Mouse (Mus musculus) leukemia stem cell, adult 10-12 weeks (primary cell): Measurements from ENCODE around the gene Trp53inp2. TPM values are rescaled to one million over a fixed set of nuclear protein-coding genes. Genes with fewer than 3 reads are reported as not detected.

Source experiments
- polyA plus RNA-seq: library from polyadenylated mRNA; stranded (reverse); fragments of >175 nt; gene quantifications from 2 replicates; pipeline ENCODE4 v1.2.3, GENCODE M21; 2012; ENCODE audit warnings: low replicate concordance

Gene Trp53inp2
- 11.6 and 16.1 TPM in 2 replicates for polyA plus RNA-seq

DNA sequence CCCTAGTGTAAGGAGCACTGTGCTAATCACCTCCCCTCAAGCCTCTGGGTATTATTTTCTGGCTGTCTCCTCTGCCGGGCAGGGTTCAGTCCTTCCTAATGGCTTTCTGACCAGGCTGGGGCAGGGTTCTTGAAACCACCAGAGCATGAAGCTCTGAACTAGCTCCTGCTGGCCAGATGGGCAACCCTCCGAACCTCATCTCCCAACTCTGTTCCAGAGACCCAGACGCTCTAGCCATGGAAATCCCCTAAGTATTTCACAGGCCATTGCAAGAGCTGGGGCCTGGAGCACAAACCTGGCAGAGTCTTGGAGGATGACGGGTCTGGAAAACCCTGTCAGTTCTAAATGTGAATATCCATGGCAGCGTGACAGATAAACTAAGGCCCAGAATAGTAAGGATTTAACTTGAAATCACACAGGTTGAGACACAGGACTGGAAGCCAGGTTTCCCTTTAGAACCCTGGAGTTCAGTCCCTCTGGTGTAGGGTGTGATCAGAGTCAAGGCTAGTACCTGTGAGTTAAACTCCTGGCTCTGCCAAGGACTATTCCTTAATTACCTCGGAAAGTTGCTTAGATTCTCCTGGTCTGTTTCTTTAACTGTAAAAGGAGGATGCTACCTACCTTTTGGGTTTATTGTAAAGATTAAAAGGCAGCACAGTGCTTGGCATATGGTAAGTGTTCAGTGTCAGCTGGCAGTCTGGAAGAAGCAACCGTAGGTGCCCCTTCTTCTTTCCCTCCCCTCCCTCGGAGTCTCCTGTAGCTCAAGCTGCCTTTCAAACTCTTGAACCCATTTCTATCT is at the start of gene Trp53inp2:
Trp53inp2 (plus strand) TSS at position 799 of the 799 bp plus-strand sequence.

DNA sequence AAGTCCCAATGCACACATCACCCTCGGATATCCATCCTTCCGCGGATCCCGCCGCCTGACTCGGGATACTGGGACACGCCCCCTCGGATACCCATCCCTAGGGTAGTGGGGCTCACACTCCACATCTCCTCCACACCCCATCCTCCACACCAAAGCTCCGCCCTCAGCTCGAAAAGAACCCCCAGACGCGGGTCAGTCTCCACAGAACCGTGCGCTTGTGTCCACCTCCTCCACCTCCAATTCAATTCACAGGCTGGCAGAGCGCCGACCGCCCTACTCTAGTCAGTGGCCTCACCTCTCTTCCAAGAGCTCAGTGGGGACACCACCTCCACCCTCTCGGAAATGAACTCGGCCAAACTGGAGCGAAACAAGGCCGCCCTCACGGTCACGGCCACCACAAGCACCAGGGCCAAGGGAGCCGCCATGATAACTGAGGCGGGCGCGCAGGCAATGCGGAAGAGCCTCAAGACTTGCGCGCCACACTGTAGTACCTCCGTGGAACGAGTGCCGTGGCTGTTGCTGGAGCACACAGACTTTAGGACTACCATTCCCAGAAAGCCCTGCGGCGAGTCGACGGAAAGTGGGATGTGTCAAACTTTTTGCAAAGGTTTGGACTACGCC is 23.8 kb upstream of the Trp53inp2 start, which contains the start of gene Pigu:
Pigu (minus strand) TSS at position 460 of the 621 bp plus-strand sequence.

Other genes with a start within 250 kb of the Trp53inp2 start
- gene Itch, start 247.6 kb upstream of the Trp53inp2 start, polyA plus RNA-seq = 1.4 and 2.9 TPM in 2 replicates
- 8.5 and 43.6 TPM in 2 replicates for gene Dynlrb1, start 144.5 kb upstream of the Trp53inp2 start, polyA plus RNA-seq
- gene Map1lc3a, start 104.8 kb upstream of the Trp53inp2 start, polyA plus RNA-seq = 23.7 and 45.4 TPM in 2 replicates
- 9.1 and 14.6 TPM in 2 replicates for gene Pigu, start 23.6 kb upstream of the Trp53inp2 start, polyA plus RNA-seq
- gene Ncoa6, start 92.8 kb downstream of the Trp53inp2 start, polyA plus RNA-seq = 51.9 and 92.6 TPM in 2 replicates
- gene Acss2, start 136.9 kb downstream of the Trp53inp2 start, polyA plus RNA-seq = 6.8 and 22.3 TPM in 2 replicates
- gene Ggt7, start 137.2 kb downstream of the Trp53inp2 start, polyA plus RNA-seq = 0.42 and 2.8 TPM in 2 replicates
- gene Gss, start 211.8 kb downstream of the Trp53inp2 start, polyA plus RNA-seq = 17.2 and 20.6 TPM in 2 replicates
- gene Myh7b, start 230.2 kb downstream of the Trp53inp2 start, polyA plus RNA-seq = 2.6 and 5.9 TPM in 2 replicates